Mouse (Mus musculus) small intestine, adult 10 weeks (tissue): ENCODE results near the gene Gm49321. TPM values are rescaled to one million over a fixed set of nuclear protein-coding genes. Genes with fewer than 3 reads are reported as not detected.

Experiments used
- polyA plus RNA-seq: library from polyadenylated mRNA; stranded (reverse); fragments of 350-450 nt; fragmentation: Illumina TruSeq; extraction: RNeasy Lipid Tissue Mini Kit (QIAGEN cat#74804); gene quantifications from one replicate; pipeline ENCODE4 v1.2.3, GENCODE M21; 2014; ENCODE audit warnings: low replicate concordance

The Gm49321 gene
- not detected for polyA plus RNA-seq

DNA sequence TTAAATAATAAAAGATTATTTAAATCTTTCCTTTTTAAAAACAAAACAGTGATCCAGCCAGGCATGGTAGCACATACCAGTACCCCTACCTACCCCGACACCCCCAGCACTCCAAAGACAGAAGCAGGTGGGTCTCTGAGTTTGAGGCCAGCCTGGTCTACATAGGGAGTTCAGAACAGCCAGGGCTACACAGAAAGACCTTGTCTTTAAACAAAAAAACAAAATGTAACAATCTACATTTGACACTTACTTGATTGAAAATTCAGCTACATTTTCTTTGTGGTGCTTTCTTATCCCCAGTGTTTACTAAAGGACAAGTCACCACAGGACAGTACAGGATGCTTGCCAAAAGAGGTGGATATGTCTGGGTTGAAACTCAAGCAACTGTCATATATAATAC lies at the start of gene Gm49321:
TSS of gene Gm49321 (plus strand) at position 301 of the 400 bp plus-strand sequence.

DNA sequence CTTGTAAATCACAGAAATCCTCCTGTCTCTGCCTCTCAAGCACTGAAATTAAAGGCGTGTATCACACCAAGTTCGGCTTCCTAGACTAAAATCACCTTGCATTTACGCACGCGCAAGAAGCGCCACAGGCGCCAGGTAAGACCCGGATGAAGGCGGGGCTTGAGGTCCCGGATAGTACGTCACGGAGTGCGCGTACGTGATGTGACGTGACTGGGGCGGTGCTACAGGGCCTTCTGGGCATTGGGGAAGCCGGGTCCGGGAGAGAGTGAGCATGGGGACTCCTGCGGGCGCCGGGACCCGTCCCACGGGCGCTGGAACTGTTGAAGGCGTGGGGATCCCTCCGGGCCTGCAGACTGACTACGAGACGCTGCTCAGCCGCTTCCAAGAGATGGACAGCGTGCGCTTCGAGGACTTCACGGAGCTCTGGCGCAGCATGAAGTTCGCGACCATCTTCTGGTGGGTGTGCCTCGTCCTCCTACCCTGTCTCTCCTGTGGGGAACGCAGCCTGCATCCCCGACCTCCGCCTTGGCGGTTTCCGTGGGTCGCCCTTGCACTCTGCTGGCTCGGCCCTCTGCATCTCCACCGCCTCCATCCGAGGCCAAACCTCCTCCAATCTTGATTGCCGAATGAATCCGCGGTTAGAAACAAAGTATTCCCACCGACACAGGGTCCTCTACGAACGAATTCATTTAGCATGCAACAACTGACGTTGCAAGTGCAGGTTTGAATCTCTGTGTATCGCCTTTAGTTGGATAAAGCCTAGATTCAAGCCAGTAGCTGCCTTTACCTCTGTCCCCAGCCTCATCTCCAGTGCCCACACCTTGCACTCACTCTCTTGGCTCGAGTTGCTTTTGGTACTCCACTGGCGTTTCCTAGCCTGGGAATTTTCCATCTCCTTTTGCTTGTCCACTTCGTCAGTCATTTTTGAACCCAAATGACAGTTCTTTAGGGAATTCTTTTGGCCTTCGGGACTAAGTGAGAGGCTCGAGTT lies 27.1 kb downstream of the Gm49321 start, which contains the start of gene Snapc1:
TSS of gene Snapc1 (plus strand) at position 191 of the 991 bp plus-strand sequence.

GRCm38 (mm10) chr12:73997297-73998127 lies 60.1 kb downstream of the Gm49321 start, which contains the start of gene Syt16:
TSS of gene Syt16 (plus strand) at chr12:73997661.

Other genes with a start within 250 kb of the Gm49321 start
- 151 TPM for gene Hif1a, start 36.3 kb upstream of the Gm49321 start, polyA plus RNA-seq
- 12.7 TPM for gene Snapc1, start 26.8 kb downstream of the Gm49321 start, polyA plus RNA-seq
- 0.22 TPM for gene Syt16, start 60.0 kb downstream of the Gm49321 start, polyA plus RNA-seq